Mouse (Mus musculus) olfactory bulb, adult 2 months (tissue): ENCODE measurements around the gene Arid5b.

Experiments used
- CTCF ChIP-seq: fragments of 200-500 bp; IDR thresholded peaks from 2 replicates; pipeline ENCODE4 v1.5.1; 2012; ENCODE audit warnings: low read depth, mild to moderate bottlenecking, low read length, moderate library complexity; ENCODE audit not compliant: insufficient read depth
- POLR2A ChIP-seq: fragments of 200-500 bp; IDR thresholded peaks from 2 replicates; pipeline ENCODE4 v1.6.1; 2012; ENCODE audit warnings: mild to moderate bottlenecking, low read depth, low read length, moderate library complexity; ENCODE audit not compliant: insufficient read depth

- TF ChIP-seq POLR2A (no peak), CTCF (no peak)
These were observed 86.7 kb downstream of the Arid5b start for GRCm38 (mm10) chr10:68191691-68192380.
